Mouse (Mus musculus) left cerebral cortex, adult 11 months (tissue): ENCODE data around the gene Dll1.

Experiments used
- DNase-seq: peaks from one replicate; pipeline ENCODE4 v3.0.0; 2022; ENCODE audit warnings: low spot score

Gene Dll1

GRCm38 (mm10) chr17:15376494-15377181 is at the start of gene Dll1:
TSS of gene Dll1 (minus strand) at chr17:15376872.
- no peak for DNase-seq

- DNase-seq = no peak
These were observed 49.3 kb upstream of the Dll1 start for GRCm38 (mm10) chr17:15425931-15426330.

GRCm38 (mm10) chr17:15423080-15423765 is 46.6 kb upstream of the Dll1 start:
- peak; percentile 68 for DNase-seq

- DNase-seq = no peak
These were observed 46.0 kb upstream of the Dll1 start for GRCm38 (mm10) chr17:15422666-15423065.

GRCm38 (mm10) chr17:15421446-15421845 is 44.8 kb upstream of the Dll1 start:
- DNase-seq = no peak

- no peak for DNase-seq
These were observed 43.4 kb upstream of the Dll1 start for GRCm38 (mm10) chr17:15420021-15420603.

- DNase-seq = no peak
These were observed 42.9 kb upstream of the Dll1 start for GRCm38 (mm10) chr17:15419534-15419933.

- no peak for DNase-seq
These were observed 40.0 kb upstream of the Dll1 start for GRCm38 (mm10) chr17:15416596-15417215.

GRCm38 (mm10) chr17:15410861-15411260 is 34.2 kb upstream of the Dll1 start:
- DNase-seq = no peak

- DNase-seq = peak; percentile 43
These were observed 32.6 kb upstream of the Dll1 start for GRCm38 (mm10) chr17:15409261-15409660.

- DNase-seq = no peak
These were observed 29.9 kb upstream of the Dll1 start for GRCm38 (mm10) chr17:15406576-15406975.

GRCm38 (mm10) chr17:15401716-15402115 is 25.0 kb upstream of the Dll1 start:
- DNase-seq = no peak

GRCm38 (mm10) chr17:15395997-15396675 is 19.5 kb upstream of the Dll1 start, which contains the start of gene Fam120b:
TSS of gene Fam120b (plus strand) at chr17:15396202.
- peak; percentile 92 for DNase-seq

GRCm38 (mm10) chr17:15389356-15389755 is 12.7 kb upstream of the Dll1 start:
- DNase-seq = no peak

GRCm38 (mm10) chr17:15388892-15389291 is 12.2 kb upstream of the Dll1 start:
- DNase-seq = no peak

- no peak for DNase-seq
These were observed 6.7 kb upstream of the Dll1 start for GRCm38 (mm10) chr17:15383360-15383759.

GRCm38 (mm10) chr17:15381869-15382660 is 5.4 kb upstream of the Dll1 start:
- no peak for DNase-seq

- DNase-seq = no peak
These were observed 4.6 kb upstream of the Dll1 start for GRCm38 (mm10) chr17:15381092-15381860.

GRCm38 (mm10) chr17:15380641-15381051 is 4.0 kb upstream of the Dll1 start:
- no peak for DNase-seq

GRCm38 (mm10) chr17:15379741-15380526 is 3.3 kb upstream of the Dll1 start:
- DNase-seq = no peak
